Mouse (Mus musculus) 416B (cell line): Measurements from ENCODE around the gene Slit1.

Source experiments
- DNase-seq: peaks from one replicate; pipeline ENCODE4 v3.0.0; 2011; ENCODE audit warnings: low read depth

Gene Slit1

DNA sequence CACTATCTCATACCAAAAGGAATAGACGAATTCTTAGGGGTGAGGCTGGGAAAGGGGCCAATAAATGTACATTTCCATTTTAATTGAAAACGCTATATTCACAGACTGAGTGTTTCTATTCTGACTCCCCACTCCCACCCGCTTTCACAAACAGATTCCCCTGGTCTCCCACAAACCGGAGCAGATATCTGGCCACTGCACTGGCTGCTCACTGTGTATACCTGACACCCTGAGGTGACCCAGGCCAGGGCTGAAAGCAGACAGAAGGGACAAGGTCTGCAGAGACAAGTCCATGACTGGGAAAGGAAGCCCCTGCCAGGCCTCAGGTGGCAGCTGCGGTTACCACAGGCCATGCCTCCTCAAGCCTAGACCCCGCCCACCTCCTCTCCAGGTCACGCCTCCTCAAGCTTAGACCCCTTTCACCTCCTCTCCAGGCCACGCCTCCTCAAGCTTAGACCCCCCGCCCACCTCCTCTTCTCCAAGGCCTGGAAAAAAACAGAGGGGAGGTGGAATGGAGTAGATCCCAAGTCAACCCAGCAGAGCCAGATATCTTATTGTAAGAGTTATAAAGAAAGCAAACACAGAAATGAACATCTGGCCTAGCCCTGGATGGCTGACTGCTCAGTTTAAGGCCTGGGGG is 18.5 kb downstream of the Slit1 start:
- no peak for DNase-seq

DNA sequence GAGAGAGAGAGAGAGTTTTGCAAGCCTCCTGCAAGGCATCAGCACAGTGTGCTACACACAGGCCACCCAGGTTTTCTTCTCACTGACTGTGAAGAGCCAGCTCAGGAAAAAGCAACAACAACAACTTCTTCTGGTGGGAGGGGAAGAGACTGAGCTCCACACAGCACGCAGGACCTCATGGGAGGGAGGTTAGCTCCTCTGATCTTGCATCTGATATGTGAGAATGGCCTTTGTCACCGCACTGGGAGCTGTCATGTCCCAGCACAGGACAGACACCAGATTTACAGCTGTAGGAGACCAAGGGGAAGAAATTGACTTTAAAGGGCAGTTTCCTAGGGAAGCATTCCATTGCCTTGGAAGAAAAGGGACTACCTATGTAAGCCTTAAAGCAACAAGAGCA is 20.1 kb downstream of the Slit1 start:
- no peak for DNase-seq

DNA sequence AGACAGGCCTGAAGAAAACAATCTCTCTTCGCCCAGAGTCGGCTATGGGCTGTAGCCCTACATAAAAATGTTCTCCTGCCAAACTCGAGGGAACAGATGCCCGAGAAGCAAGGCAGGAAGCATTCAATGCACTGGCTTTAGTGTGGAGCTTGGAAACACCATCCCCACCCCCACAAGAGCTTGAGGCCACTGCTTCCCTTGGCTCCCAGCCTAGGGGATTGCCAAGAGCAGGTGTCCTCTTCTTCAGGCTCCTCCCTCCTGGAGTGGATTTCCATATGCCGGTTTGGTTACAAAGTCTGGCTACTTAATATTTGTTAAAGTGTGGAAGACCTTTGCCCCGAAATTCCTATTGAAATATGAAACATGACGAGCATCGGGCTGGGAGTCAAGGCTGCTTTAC is 24.0 kb downstream of the Slit1 start:
- no peak for DNase-seq

DNA sequence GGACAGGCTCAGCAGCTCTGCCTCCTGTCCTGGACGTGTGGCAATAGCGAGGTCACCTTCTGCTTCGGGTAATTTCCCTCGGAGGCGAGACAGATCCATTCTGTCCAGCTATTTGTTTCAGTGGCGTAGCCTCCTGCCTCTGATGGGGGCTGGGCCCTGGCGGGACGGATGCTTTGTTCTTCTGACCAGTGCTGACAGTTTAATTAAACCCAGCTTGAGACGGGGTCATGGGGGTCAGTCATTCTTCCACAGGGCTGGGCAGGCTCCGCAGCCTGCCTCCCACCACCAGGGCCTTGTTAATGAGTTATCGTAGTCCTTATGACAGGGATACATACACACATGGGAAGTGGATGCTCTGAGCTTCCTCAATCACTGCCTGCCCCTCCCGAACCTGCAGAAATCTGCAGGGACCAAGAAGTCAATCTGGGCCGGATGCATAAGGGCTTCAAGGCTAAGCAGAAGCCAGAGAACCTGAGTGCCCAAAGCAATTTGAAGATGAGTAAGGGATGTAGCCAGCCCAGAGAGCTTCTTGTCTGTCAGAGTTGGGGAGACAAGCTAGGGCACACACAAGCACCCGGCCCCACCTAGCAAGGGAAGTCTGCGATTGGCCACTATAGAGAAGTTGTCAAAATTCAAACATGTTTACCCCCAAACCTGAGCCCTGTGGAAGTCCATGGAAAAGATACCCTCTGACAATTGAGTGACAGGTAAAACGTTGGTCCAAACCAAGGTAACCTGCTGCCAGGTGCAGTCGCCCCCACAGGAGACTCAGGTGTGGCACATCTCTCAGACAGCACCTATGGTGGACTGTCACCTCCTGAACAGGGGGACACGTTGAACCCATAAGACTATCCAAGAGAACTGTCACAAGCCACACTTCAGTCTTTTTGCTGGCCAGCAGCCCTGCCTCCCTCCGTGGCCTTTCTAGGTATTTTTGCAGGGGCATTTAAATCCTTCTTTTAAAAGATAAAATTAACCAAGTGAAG is 26.9 kb downstream of the Slit1 start:
- DNase-seq = no peak

DNA sequence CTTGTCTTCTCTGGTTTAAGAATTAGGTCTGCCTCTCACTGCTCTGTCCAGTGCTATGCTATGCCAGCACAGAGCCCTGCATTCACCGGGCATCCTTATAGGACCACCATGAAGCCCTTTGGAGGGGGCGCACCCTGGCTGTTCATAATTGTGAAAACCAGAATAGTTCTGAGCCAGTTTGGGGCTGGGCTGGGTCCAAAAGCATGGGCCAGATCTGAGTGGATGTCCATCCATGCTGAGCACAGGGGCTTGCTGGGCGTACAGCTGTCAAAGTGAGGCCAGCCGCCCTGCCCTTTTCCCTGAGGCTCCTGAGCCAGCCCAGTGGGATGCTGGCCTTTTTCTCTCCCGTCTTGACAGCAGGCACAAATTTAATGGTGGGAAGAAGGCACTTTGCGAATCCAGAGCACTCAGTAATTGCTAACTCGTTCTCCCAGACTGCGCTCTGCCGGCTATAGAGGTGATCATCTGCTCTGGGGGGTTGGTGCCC is 29.0 kb downstream of the Slit1 start:
- no peak for DNase-seq

DNA sequence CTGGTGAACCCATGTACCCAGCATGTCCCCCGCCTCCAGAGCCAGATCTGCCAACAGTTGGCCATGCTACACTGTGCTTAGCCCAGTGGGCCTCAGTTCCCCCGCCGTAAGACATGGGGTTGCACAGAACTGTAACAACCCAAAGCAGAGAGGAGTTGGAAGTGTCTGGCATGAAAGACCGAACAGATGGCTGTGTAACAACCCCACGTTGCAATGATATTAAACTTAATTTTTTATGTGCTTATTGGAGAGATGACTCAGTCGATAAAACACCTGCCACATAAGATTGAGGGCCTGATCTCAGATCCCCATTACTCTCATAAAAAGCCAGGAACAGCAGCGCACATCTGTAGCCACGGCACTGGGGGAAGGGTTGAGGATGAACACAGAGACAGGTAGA is 30.6 kb downstream of the Slit1 start:
- DNase-seq = no peak

DNA sequence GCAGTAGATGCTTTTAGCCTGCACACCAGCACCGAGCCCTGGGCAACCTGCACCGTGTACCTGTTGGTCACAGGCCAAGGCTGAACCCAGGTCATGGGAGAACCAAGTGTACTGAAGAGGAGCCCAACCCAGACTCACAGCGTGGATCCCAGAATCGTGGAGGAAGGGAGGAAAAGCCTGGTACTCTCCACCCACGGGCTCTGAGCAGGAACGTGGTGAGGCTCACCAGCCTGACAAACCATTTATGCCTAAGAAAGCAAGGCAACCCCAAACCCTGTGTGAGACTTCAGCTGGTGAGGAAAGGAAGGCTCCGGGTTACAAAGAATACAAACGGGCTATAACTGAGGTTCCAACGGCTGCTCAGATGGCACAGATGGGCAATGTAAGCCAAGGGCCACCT is 31.8 kb downstream of the Slit1 start:
- no peak for DNase-seq

DNA sequence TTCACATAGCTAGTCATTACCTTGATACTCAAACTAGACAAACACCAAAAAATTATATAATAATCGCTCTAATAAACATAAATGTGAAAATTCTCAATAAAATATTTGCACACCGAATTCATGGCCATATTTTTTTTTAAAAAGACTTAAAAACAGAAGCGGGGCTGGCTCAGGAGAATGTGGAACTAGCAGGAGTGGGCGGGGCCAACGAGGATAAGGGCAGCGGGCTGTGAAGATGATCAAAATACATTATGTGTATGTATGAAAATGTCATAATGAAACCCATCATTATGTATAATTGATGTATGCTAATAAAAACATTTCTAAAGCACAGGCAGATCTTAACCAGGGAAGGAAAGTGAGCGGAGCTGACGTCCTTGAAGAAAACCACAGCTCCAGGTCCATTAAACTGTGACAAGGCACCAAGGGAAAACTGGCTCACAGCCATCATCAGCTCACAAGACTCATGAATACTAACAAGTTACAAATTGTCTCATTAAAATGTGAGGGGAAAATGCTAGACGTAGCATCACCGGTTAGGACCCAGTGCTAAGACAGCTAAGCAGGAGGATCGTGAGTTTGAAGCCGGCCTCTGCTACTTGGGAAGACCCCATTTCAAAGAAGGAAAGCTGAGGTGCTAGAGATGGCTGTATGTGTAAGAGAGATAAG is 33.8 kb downstream of the Slit1 start:
- DNase-seq = no peak

DNA sequence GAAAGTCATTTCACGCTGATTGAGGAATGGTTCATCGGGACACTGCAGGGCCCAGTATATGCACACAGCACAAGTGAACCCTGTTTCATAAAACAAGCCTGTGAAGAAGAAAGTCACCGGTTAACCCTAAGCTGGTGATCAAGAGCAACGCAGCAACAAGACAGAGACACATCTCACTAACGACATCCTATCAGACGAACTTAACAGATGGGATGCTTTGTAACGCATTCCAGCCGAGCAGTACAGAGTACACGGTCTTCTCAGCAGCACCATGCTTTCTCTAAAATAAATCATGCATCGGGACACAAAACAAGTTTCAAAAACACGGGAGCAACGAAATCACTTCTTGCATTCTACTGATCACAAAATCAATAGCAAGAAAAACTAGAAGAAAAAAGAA is 35.6 kb downstream of the Slit1 start:
- no peak for DNase-seq

DNA sequence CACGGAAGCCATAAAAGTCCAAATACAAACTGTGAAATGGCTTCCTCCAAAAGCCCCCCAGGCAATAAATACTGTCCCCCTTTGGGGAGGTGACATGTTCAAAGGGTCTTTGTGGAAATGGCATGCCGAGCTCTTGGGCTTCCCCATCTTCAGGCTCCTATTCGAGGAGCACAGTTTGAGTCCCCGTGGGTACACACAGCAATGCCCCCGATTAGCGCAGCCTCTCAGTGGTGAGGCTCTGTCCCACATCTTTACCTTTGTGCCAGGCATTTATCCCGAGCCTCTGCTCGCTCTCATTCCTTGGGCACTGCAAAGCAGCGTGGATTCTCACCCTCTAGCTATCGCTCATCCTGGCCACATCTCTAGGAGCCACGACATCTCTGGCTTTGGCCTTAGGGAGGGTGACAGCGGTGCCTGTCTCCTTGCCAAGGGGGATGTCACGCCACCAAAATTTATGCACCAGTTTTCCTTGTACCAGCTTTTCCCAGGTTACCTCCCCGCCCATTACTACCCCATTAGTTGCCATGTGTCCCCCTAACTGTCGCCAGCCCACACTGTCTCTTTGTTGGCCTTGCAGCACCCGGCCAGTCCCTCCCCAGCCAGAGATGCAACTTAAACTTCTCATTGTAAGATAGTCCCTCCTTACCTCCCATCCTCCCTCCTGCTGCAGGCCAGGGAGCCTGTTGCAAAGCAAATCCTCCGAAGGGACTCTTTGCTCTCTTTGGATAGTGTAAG is 37.2 kb downstream of the Slit1 start:
- DNase-seq = no peak

DNA sequence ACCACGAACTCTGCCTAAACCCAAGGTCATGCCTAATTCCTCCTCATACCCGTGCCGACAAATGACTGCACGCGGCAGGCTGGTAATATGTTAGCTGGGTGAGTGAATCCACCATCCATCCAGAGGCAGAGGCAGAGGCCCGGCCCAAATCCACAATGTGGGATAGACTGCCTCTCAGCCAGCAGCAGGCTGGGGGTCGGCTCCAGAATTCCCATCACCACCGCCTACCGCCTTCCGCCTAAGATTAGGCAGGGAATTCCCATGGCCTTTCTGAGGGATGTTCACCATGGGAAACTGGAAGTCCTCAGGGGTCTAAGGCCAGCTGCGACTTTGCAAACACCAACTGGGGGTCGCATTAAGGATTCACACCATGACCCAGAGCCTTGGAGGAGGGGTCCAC is 38.0 kb downstream of the Slit1 start:
- DNase-seq = no peak

DNA sequence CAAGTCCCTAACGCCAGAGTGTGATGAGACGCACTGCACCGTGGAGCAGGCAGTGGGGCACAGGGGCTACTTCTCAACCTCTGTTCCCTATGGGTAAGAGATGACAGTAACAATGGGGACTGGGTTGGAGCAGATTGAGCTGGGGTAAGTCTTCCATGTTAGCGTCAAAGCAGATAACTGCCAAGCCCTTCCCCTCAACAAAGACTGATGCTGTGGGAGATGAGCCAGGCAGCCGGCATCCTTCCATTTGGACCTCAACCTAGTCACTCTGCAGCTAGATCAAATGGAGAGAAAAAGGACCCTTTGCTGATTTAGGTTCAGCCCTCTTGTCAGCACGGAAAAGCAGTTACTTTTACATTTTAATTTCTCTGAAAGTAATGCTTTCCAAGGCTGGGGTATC is 40.8 kb downstream of the Slit1 start:
- DNase-seq = no peak

DNA sequence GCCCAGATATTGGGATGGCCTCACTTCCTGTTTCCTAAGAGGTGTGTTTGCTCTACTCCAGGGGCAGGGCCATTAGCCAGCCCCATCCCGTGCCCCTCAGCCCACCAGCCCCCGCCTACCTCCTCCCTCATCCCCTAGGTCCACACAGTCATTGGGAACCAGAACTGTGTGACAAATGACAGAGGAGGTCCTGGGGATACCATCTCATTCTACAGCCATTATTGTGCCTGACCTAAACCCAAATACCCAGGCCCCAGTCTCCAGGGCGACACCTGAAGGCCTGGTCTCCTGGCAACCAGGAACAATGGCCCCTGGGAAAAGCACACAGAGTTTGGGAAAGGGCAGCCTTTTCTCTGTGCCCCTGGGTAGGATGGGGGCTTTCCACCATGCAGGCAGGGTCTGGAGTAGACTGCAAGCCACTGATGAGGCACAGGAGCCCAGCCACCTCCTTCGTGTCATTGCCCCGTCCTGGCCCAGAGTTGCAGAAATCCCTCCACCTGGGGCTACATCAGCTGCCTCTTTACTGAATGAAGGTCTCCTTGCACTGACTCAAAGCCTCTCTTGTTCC is 44.5 kb downstream of the Slit1 start:
- no peak for DNase-seq

DNA sequence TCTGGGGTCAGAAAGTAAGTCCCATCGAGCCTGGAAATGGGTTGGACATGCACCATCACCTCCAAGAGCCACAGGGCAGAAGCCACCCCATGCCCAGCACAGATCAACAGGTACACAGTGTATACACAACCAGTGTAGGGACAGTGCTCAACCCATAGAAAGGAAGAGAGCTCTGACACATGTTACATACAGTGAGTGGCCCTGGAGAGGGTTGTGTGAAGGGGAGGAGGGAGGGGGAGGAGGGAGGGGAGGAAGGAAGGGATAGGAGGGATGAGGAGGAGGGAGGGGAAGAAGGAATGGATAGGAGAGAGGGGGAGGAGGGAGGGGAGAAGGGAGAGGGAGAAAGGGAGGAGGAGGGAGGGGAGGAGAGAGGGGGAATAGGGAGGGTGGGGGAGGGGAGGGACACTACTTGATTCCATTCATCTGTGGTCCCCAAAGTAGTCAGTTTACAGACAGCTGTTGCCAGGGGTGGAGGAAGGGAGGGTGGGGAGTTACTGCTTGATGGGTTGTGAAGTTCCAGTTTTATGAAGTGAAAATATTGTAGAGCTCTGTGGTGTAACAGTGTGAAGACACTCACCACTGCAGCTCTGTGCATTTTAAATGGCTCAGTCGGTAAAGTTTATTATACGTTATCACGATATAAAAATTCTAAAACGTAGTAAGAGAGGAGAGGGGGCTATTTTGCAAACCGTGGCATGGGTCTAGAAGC is 45.5 kb downstream of the Slit1 start:
- no peak for DNase-seq

DNA sequence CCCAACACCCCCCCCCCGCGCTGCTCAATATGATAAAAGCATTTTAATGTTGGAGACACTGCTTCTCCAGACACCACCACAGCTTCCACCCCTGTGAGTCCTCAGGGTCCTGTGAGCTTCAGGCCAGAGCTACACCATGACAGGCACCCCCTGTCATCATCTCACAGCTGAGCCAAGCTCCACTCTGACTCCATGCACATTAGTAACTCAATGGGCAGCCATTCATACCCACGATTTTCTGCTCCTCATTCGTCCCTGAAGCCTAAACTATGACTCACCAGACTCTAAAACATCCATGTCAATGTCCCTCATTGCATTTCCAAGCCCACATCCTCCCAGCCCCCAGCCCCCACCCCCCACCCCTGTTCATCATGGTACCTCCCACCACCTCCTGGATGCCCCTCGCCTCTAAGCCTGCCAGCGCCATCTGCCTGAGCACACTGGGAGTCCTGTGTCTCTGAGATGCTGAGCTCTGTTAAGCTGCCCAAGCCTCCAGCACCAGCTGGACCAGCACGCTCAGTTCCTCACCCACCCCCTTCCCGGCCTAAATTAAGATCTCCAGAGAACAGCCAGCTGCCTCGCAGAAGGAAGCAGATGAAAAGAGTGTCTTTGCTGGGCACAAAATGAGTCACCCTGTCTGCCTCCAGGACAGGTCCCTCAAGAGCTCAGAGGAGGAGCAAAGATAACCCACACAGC is 46.2 kb downstream of the Slit1 start:
- DNase-seq = peak; percentile 4

DNA sequence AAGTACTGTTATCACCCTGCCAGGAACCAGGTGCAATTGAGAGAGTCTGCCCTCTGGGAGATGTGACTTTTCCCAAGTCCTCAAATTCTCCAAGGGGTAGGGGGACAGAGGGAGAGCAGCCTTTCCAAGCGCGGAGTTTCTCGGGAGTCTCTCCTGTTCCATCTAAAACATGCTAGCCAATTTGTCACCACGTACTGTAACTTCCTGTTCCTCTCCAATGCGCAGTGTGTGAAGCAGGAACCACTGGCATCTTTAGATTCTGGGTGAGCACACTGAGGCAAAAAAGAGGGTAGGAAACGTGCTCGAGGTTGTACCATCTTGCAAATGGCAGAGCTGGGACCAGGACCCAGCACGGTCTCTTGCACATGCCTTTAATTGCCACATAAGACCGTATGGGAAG is 47.0 kb downstream of the Slit1 start:
- DNase-seq = no peak

DNA sequence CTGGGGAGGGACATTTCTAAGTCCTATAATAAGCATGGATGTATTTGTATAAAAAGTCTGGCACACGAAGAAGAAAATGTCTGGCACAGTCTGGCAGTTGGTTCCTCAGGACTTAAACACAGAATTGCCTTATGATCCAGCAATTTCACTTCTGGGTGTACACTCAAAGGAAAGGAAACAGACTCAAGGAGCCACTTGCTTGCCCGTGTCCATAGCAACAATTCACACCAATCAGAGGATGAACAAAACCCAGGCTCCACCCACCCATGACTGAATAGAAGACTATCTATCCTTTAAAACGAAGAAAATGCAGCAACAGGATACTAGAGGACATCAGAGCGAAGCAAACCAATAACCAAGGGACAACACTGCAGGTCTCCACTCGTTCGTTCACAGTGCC is 48.4 kb downstream of the Slit1 start:
- DNase-seq = no peak

DNA sequence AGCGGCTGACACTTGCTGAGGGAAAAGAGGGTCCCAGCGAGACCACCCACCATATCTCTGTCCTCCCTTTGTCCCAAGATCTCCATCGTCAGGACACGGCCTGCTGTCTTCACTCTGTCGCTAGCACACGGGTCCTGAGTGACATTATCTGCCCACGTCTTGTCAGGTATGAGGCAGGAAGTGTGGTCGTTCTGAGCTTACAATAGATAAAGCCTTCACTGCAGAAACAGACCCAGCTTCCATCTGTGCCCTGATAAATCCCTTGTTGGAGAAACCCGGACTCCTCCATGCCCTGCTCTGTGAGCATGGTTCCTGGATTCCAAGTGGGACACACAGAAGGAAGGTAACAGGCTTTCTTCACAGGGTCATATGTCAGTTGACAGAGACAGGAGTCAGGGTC is 48.9 kb downstream of the Slit1 start:
- no peak for DNase-seq

DNA sequence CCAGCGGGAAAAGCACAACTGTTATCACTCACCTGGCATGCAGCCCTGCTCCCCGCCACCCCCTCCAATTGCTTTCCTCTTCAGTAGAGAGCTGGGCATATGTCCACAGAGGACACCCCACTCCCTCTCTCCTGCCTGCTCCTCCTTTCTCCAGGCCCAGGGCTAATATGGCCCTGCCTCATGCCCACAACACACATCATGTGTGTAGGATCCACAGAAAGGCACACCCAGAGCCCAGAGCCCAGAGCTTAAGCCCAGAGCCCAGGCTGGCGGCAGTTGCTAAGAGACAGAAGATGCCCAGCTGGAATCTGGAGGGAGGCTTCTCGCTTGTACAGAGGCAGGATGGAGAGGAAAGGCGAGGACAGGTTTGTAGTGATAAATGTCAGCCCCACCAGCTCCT is 49.7 kb downstream of the Slit1 start:
- no peak for DNase-seq

DNA sequence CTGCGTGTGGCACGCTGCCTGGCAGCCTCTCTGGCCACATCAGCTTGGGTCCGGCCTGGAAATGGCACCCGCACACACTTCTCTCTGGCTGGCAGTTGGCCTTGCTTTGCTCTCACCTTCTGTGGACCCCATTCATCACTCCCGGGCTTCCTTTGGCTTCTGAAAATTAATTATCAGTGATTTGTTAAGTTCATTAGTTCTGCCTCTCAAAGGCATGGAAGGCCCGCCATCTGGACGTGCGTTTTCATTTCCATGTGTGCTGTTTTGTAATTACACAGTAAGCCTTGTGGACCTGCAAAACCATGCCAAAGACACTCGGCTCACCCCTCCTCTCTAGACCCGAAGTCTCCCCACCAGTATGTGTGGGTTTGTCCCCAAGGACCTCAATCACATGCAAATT is 53.4 kb downstream of the Slit1 start:
- no peak for DNase-seq

DNA sequence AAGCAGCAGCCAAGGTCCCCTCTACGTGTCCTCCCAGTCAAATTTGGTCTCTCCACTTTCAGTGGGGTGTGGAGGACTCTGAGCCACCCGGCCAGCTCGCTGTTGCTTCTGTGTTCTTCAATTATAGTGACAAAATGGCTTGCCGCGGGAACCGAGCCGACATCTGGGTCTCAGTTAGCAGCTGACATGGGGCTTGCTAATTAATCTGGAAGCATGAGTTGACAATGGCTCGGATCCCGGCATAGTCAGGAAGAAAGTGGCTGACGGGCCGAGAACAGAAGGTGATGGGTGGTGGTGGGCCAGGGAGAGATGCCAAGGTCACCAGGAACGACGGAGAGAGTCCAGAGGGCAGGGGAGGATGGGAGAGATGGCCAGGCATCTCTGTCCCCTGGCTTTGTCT is 55.2 kb downstream of the Slit1 start:
- no peak for DNase-seq
